Mouse (Mus musculus): ENCODE measurements around the gene Cd9. TPM values are rescaled to one million over a fixed set of nuclear protein-coding genes. Genes with fewer than 3 reads are reported as not detected.

Gene Cd9
- total RNA-seq, 4 experiments from 2014 or later: 57.4 to 211 (median 129) TPM

DNA sequence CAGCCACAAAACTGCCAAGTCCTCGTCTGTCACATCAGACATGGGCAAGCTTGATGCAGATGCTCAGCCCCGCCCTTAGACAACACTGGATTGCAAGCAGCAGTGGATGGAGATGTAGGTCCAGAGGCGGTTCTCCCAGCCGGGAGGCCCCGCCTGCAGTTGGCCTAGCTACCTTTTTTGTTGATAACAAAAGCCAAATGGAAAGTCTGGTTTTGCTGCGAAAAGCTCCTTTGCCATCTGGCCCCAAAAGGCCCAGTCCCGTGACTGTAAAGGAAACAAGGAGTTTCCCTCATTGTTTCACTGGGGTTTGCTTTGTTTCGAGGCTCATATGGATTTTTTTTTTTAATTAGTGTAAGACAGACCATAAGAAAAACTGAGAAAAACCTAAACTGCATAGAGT is 18.5 kb downstream of the Cd9 start:
- DNase-seq (ENCODE audit: low spot score in 2 of 2): no peak

DNA sequence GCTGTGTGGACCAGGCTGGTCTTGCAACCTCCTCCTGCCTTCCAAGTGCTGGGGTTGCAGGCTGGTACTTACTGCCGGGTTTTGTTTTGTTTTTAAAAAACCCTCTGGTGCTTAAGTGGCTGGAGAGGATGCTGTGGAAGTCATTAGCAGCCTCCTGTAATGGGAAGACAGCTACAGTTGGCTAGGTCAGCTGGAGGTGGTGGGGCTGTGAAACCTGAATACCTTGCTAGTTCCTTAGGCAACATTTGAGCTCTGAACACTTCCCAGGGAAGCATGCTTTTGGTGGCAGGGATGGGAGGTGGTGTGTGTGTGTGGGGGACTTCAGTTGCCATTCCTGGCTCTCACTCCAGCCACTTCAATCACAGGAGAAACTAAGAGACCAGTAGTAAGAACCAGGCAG is 19.4 kb downstream of the Cd9 start:
- DNase-seq (ENCODE audit: low spot score in 2 of 2): no peak

GRCm38 (mm10) chr6:125473939-125474338 is 20.7 kb downstream of the Cd9 start:
- DNase-seq (ENCODE audit: low spot score in 2 of 2): no peak

GRCm38 (mm10) chr6:125473321-125473721 is 21.3 kb downstream of the Cd9 start:
- no peak for DNase-seq (ENCODE audit: low spot score in 2 of 2)

DNA sequence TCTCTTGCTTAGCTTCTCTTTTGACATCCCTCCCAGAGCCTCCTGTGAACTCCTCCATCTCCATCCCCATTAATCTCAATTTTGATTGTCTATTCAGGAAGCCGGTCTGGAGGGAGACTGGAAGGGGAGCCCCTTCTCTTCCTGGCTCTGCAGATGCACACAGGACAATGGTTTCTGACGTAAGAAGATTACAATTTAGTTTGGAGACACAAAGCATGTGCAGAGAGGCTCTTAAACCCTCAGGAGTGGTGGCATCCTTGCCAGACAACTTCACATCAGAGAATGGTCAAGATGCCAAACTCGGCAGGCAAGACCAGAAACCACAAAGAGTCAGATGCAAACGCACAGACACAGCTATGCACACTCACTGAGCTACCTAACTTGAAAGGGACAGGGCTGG is 22.7 kb downstream of the Cd9 start:
- no peak for DNase-seq (ENCODE audit: low spot score in 2 of 2)

- DNase-seq (ENCODE audit: low spot score in 2 of 2): no peak
Observed at GRCm38 (mm10) chr6:125471326-125471725, 23.3 kb downstream of the Cd9 start.

GRCm38 (mm10) chr6:125470616-125471015 is 24.0 kb downstream of the Cd9 start:
- no peak for DNase-seq (ENCODE audit: low spot score in 2 of 2)

DNA sequence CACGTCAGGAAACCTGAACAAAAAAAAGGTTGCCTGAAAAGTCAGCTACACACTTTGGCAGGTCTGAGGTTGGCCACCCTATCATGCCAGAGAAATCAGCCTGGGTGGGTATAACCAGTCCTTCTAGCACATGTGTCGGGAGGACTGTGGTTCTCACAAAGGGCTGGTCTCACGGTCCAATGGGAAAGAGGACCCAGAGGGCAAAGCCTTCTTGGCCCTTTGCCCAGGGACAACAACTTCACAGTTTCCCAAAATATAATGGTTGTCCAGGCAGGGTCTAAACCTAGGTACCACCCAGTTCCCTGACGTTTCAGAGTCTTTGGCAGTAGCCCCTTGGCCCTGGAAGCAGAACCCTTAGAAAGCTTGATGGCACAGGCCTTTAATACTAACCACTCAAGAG is 25.4 kb downstream of the Cd9 start:
- no peak for DNase-seq (ENCODE audit: low spot score in 2 of 2)

DNA sequence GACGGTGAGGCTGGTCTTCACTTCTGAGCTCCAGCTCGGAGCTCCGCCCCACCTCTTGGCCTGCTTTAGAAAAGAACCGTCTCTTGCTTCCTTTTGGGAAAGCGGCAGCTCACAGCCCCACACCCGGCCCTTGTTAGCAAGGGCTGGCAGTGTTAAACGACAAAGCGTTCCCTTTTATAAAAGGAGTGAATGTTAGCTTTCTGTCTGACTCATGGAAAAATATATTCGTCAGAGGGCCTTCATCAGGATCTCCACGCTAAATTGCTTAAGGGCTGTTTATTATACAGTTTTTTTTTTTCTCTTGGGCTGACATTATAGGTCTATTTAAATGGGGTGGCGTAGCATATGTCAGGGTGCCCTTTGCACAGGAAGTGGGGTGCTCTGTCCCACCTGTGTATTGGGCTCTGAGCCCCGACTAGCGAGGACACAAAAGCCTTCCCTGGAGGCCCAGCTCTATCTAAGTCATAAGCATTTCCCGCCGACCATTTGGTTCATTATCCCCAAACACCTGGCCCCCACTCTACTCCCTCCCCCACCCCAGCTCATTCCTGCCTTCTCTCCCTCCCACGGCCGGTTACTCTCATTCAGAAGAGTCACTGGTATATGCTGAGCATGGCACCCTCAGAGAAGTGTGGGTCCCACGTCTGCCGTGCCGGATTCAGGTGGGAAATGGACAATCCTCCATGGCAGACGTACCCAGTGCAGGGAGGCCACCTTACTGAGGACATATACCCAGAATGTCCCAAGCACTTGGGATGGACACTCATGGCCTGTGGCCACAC is 26.2 kb downstream of the Cd9 start:
- no peak for DNase-seq (ENCODE audit: low spot score in 2 of 2)

DNA sequence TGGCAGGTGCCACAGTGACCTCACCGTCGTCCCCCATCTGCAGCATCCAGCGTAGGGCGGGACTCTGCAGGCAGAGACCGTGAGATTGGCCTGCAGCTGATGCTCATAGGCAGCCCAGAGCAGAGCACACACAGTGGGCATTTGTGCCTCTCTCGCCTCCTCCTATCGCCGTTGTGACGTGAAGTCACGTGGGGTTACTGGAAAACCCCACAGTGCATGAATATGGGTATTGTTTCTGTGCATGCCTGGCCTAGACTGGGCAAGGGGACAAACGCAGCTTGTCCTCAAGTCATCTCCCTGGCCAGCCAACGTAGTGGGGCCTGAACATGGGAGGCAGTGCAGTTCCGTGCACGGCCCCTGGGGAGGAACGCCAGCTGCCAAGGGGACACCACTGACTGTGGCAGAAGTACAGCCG is 27.3 kb downstream of the Cd9 start:
- peak; percentile 73 to 91 for DNase-seq (ENCODE audit: low spot score in 2 of 2)

DNA sequence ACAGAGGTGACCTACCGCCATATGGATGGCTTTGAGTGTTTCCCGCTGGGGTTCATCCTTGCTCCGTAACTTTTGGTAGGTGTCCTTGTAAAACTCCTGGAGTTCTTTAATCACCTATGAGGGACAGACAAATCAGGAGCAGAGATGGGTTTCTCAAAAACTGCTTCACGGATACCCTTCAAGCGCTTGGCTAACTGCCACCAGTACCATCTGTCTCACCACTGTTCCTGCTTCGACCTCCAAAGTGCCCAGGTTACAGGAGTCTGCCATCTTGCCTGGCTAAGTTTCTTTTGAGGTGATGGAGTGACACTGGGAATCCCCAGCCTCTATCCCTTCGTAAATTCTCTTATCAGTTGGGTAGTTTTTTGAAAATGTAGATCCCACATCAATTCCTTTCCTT is 32.3 kb downstream of the Cd9 start:
- no peak for DNase-seq (ENCODE audit: low spot score in 2 of 2)

DNA sequence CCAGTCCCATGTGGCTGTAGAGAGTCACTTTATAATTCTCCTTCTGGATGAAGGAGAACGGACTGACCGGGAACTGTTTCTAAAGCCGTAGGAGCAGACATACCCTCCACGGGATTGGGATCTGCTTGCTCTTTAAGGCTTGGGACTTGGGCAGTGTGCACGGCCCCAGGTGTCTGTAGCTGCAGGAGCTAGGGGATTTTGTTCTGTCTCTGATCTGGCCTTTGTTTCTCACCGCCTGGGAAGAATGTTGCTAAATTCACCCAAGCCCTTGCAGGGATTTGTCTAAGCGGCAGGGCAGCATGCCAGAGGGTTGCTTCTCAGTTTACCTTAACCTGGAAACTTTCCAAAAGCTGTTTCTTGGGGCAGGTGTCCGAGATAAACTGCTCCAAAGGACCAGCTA is 32.8 kb downstream of the Cd9 start:
- no peak for DNase-seq (ENCODE audit: low spot score in 2 of 2)

GRCm38 (mm10) chr6:125461325-125461724 is 33.3 kb downstream of the Cd9 start:
- no peak for DNase-seq (ENCODE audit: low spot score in 2 of 2)

- DNase-seq (ENCODE audit: low spot score in 2 of 2): no peak
Observed at GRCm38 (mm10) chr6:125460589-125460988, 34.0 kb downstream of the Cd9 start.

GRCm38 (mm10) chr6:125459903-125460302 is 34.7 kb downstream of the Cd9 start:
- no peak for DNase-seq (ENCODE audit: low spot score in 2 of 2)

GRCm38 (mm10) chr6:125455806-125456520 is 38.6 kb downstream of the Cd9 start:
- DNase-seq (ENCODE audit: low spot score in 2 of 2): no peak

DNA sequence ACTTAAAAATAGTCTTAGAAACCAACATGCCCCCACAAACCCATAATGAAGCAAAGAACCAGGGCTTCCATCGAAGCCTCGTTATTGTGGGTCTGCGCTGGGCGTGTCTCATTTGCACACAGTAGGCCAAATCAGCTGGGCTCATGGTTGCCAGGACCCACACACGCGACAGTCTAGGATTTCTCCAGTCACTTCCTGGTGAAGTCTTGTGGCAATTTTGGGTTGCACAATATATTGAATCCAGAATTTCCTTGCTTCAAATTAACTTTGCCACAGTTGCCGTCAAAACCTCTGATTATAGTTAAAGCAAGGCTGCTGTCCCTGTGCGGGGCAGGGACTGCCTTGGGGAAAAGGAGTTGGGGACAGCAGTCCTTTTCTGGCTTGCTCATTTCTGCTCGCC is 39.9 kb downstream of the Cd9 start:
- no peak for DNase-seq (ENCODE audit: low spot score in 2 of 2)

GRCm38 (mm10) chr6:125454299-125454698 is 40.3 kb downstream of the Cd9 start:
- no peak for DNase-seq (ENCODE audit: low spot score in 2 of 2)

- no peak for DNase-seq (ENCODE audit: low spot score in 2 of 2)
Observed at GRCm38 (mm10) chr6:125447660-125448059, 46.9 kb downstream of the Cd9 start.

GRCm38 (mm10) chr6:125447205-125447604 is 47.4 kb downstream of the Cd9 start:
- DNase-seq (ENCODE audit: low spot score in 2 of 2): no peak

DNA sequence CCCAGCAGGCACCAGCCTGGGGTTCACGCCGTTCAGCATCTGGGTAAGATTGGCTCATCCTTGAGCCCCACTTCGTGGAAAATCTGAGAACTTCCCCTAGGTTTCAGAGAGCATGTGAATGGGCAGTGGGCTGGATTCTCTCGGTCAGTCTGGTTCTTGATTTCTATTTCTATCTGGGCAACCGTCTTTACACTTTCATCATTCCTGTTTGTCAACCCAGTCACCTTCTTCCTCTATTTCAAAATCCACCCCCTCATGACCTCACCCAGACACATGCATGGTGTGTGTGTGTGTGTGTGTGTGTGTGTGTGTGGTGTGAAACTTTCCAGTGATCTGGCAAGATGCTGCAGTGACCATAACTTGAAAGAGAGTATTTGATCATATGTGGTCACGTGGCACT is 49.2 kb downstream of the Cd9 start:
- DNase-seq (ENCODE audit: low spot score in 2 of 2): no peak

GRCm38 (mm10) chr6:125442591-125442990 is 52.0 kb downstream of the Cd9 start:
- DNase-seq (ENCODE audit: low spot score in 2 of 2): no peak

DNA sequence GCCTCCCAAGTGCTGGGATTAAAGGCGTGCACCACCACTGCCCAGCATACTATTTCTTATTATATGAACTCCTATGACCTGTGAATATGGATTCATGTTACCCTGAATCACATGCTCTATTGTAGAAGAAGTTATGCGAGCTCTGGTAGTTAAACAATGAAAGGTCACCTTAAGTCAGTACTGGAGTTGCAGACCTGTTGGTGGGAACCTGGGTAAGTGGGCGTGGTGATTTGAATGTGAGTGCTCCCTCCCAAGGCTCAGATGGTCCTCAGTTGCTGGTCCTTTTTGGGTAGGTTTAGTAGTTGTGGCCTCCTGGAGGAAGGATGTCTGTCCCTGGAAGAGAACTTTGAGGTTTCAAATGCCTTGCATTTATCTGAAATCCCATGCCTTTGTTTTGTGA is 57.8 kb downstream of the Cd9 start:
- no peak for DNase-seq (ENCODE audit: low spot score in 2 of 2)

Data from layer of hippocampus, adult 8-10 months (tissue).